Mouse (Mus musculus): ENCODE measurements around the gene Prickle3. TPM values are rescaled to one million over a fixed set of nuclear protein-coding genes. Genes with fewer than 3 reads are reported as not detected.

The Prickle3 gene
- total RNA-seq (2022) = 10 to 100 TPM in 3 of 4 experiments, 1 to 10 TPM in 1; 9.6 to 14.5 (median 12.8) TPM

GRCm38 (mm10) chrX:7657221-7657639, at the start of gene Prickle3:
Gene Prickle3, plus strand, starts transcription at chrX:7657260.
- DNase-seq = peak; percentile 47

- no peak for DNase-seq
Observed at GRCm38 (mm10) chrX:7610035-7610434, 47.0 kb upstream of the Prickle3 start.

GRCm38 (mm10) chrX:7610536-7611258, 46.4 kb upstream of the Prickle3 start:
- no peak for DNase-seq

- no peak for DNase-seq
Observed at GRCm38 (mm10) chrX:7617889-7618551, 39.0 kb upstream of the Prickle3 start.

- DNase-seq = no peak
Observed at GRCm38 (mm10) chrX:7632560-7632959, 24.5 kb upstream of the Prickle3 start.

GRCm38 (mm10) chrX:7635101-7635500, 22.0 kb upstream of the Prickle3 start:
- no peak for DNase-seq

GRCm38 (mm10) chrX:7638401-7639091, 18.5 kb upstream of the Prickle3 start, which contains the start of gene Syp:
Gene Syp, plus strand, starts transcription at chrX:7638471.
- peak; percentile 71 for DNase-seq

GRCm38 (mm10) chrX:7639536-7640325, 17.3 kb upstream of the Prickle3 start:
- no peak for DNase-seq

GRCm38 (mm10) chrX:7640785-7641184, 16.3 kb upstream of the Prickle3 start:
- DNase-seq = no peak

- DNase-seq = peak; percentile 53
Observed at GRCm38 (mm10) chrX:7645349-7645748, 11.7 kb upstream of the Prickle3 start.

- DNase-seq = peak; percentile 80
Observed at GRCm38 (mm10) chrX:7648671-7649304, 8.3 kb upstream of the Prickle3 start.

GRCm38 (mm10) chrX:7658031-7658784, 1.1 kb downstream of the Prickle3 start:
- DNase-seq = no peak

GRCm38 (mm10) chrX:7658785-7659589, 1.9 kb downstream of the Prickle3 start:
- DNase-seq = no peak

- DNase-seq = no peak
Observed at GRCm38 (mm10) chrX:7661086-7661485, 4.0 kb downstream of the Prickle3 start.

- no peak for DNase-seq
Observed at GRCm38 (mm10) chrX:7662936-7663335, 5.9 kb downstream of the Prickle3 start.

GRCm38 (mm10) chrX:7664791-7665190, 7.7 kb downstream of the Prickle3 start:
- no peak for DNase-seq

- no peak for DNase-seq
Observed at GRCm38 (mm10) chrX:7665739-7666502, 8.9 kb downstream of the Prickle3 start.

- peak; percentile 53 for DNase-seq
Observed at GRCm38 (mm10) chrX:7670390-7670881, 13.4 kb downstream of the Prickle3 start.

GRCm38 (mm10) chrX:7670921-7671623, 14.0 kb downstream of the Prickle3 start, which contains the start of gene Plp2:
Gene Plp2, minus strand, starts transcription at chrX:7671390.
- no peak for DNase-seq

Measured in adrenal gland, adult 8-10 months (tissue).